Mouse (Mus musculus) CH12.LX (cell line): ENCODE data around the gene Ccdc69.

Experiments
- CHD2 ChIP-seq: IDR thresholded peaks from 2 replicates; pipeline ENCODE4 v1.6.1; 2011; ENCODE audit warnings: low read length, improper control_type of control experiment
- E2F4 ChIP-seq: IDR thresholded peaks from 2 replicates; pipeline ENCODE4 v1.6.1; 2011; ENCODE audit warnings: low read depth, low read length, improper control_type of control experiment; ENCODE audit not compliant: insufficient replicate concordance
- EP300 ChIP-seq: IDR thresholded peaks from 2 replicates; pipeline ENCODE4 v1.6.1; 2011; ENCODE audit warnings: low read length, improper control_type of control experiment
- HCFC1 ChIP-seq: IDR thresholded peaks from 2 replicates; pipeline ENCODE4 v1.6.1; 2012; ENCODE audit warnings: low read depth, mild to moderate bottlenecking, inconsistent platforms, low read length, improper control_type of control experiment
- KAT2A ChIP-seq: IDR thresholded peaks from 2 replicates; pipeline ENCODE4 v1.6.1; 2012; ENCODE audit warnings: low read length, improper control_type of control experiment, inconsistent platforms; ENCODE audit not compliant: insufficient replicate concordance
- MYC ChIP-seq: IDR thresholded peaks from 2 replicates; pipeline ENCODE4 v1.6.1; 2011; ENCODE audit warnings: low read depth, mild to moderate bottlenecking, improper control_type of control experiment, low read length

- TF ChIP-seq KAT2A (no peak), MYC (no peak), E2F4 (no peak), HCFC1 (no peak), CHD2 (no peak), EP300 (no peak)
Observed at GRCm38 (mm10) chr11:55028509-55028908, 49.4 kb downstream of the Ccdc69 start.
